Mouse (Mus musculus) limb, embryonic 14.5 days (tissue): ENCODE results near the gene Cdh4. TPM values are rescaled to one million over a fixed set of nuclear protein-coding genes. Genes with fewer than 3 reads are reported as not detected.

Experiments
- ATAC-seq: fragments of 200-750 bp; cut with Nextera tagmentation; 2 replicates; pipeline ENCODE4 v1.8.0; 2017; ENCODE audit warnings: low read depth, moderate number of reproducible peaks, moderate TSS enrichment; ENCODE audit not compliant: low FRiP score
- DNase-seq: peaks from one replicate; pipeline ENCODE4 v3.0.0-alpha.2; 2015; ENCODE audit warnings: low spot score
- H3K27ac ChIP-seq: fragments of 300-500 bp; sonication (generic); replicated peaks from 2 replicates; pipeline ENCODE4 v1.5.1; 2014; ENCODE audit warnings: low read depth, mild to moderate bottlenecking, low read length, moderate library complexity, mixed read lengths
- H3K27me3 ChIP-seq: fragments of 300-500 bp; sonication (generic); 2 replicates; pipeline ENCODE4 v1.6.1; 2014; ENCODE audit warnings: low read length, mixed read lengths; ENCODE audit not compliant: control insufficient read depth, insufficient read depth
- H3K36me3 ChIP-seq: fragments of 300-500 bp; sonication (generic); 2 replicates; pipeline ENCODE4 v1.6.1; 2014; ENCODE audit warnings: mild to moderate bottlenecking, low read length, moderate library complexity, mixed read lengths; ENCODE audit not compliant: control insufficient read depth, insufficient read depth
- H3K4me1 ChIP-seq: fragments of 300-500 bp; sonication (generic); 2 replicates; pipeline ENCODE4 v1.6.1; 2014; ENCODE audit warnings: antibody characterized with exemption, low read length, mixed read lengths; ENCODE audit not compliant: control insufficient read depth, insufficient read depth
- H3K4me2 ChIP-seq: fragments of 300-500 bp; sonication (generic); replicated peaks from 2 replicates; pipeline ENCODE4 v1.6.1; 2014; ENCODE audit warnings: low read depth, mild to moderate bottlenecking, low read length, moderate library complexity; ENCODE audit not compliant: severe bottlenecking
- H3K4me3 ChIP-seq: fragments of 300-500 bp; sonication (generic); replicated peaks from 2 replicates; pipeline ENCODE4 v1.5.1; 2014; ENCODE audit warnings: low read length
- H3K9ac ChIP-seq: fragments of 300-500 bp; sonication (generic); 2 replicates; pipeline ENCODE4 v1.6.1; 2014; ENCODE audit warnings: mild to moderate bottlenecking, low read depth, low read length, moderate library complexity; ENCODE audit not compliant: severe bottlenecking
- H3K9me3 ChIP-seq: fragments of 300-500 bp; sonication (generic); 2 replicates; pipeline ENCODE4 v1.6.1; 2016; ENCODE audit warnings: low read length; ENCODE audit not compliant: control insufficient read depth
- POLR2A ChIP-seq: fragments of 200-500 bp; IDR thresholded peaks from 2 replicates; pipeline ENCODE4 v1.8.0; 2012; ENCODE audit warnings: inconsistent platforms, mild to moderate bottlenecking, moderate library complexity, borderline replicate concordance; ENCODE audit not compliant: insufficient read depth, insufficient read length; ENCODE audit errors: extremely low read depth
- WGBS: fragments of 180-500 bp; shearing (Covaris S2); extraction: QIAGEN DNeasy Blood & Tissue Kit; methylation state at CpG from one replicate; pipeline ENCODE4 v1.1.7; 2014; 5-methylcytosine and 5-hydroxymethylcytosine counted together
- polyA plus RNA-seq, 2 experiments: library from polyadenylated mRNA; depleted of rRNA in 1 of 2; stranded (reverse) in 1 of 2; unstranded in 1 of 2; fragments of >200 nt; fragmentation: Nextera tagmentation in 1 of 2; extraction: Ambion mirVana in 1 of 2; gene quantifications; 2 replicates each; pipeline versions ENCODE4 v1.2.1 to v1.2.3; 2012 to 2014

Cdh4 gene
- polyA plus RNA-seq, 2 experiments = 7.5 to 9.0 TPM

DNA sequence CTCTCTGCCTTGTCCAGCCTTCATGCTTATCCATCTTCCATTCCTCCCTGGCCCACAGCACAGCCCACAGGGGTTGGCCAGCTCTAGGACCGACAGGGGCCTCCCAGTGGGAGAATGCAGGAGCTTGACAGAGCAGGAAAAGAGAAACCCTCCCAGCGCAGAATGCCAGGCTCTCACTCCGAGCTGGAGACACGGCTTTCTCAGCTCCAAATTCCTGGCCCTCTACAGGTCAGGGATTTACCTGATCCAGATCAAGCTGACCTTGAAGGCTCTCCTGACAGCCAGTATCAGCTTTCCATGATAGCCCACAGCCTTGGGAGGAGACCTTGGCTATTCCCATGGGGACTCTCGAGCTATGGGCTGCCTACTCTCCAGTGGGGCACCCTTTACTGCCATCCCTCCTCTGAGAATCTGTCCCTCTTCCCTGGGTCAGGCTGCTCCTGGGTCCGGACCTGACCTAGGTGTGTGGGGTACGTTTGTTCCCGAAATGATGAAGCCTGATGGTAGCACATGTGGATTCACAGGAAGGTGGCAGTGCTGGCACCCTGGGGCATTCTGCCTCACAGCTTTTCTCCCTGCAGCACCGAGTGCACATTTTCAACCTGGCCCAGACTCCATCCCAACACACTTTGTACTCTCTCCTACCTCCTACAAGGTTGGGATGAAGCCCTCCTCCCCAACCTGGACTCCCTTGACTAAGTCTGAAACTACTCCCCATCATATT lies 319.6 kb downstream of the Cdh4 start:
- DNase-seq (no peak), ATAC-seq (no peak)
- no peak overlapping the region for H3K4me2 ChIP-seq
- WGBS = 53% methylated on average over 9 of the region's 9 CpGs
- no peak overlapping the region for H3K4me3 ChIP-seq
- no peaks in the 10 kb centered on the region for H3K9me3 ChIP-seq
- H3K4me1 ChIP-seq = peaks cover 7% of the 10 kb centered on the region; the same call in 1 of the 2 replicates
- no peak for TF ChIP-seq POLR2A
- H3K27me3 ChIP-seq = peaks cover 9% of the 10 kb centered on the region; the same call in 1 of the 2 replicates
- H3K27ac ChIP-seq = no peak overlapping the region
- no peak overlapping the region for H3K9ac ChIP-seq
- H3K36me3 ChIP-seq = no peaks in the 10 kb centered on the region

DNA sequence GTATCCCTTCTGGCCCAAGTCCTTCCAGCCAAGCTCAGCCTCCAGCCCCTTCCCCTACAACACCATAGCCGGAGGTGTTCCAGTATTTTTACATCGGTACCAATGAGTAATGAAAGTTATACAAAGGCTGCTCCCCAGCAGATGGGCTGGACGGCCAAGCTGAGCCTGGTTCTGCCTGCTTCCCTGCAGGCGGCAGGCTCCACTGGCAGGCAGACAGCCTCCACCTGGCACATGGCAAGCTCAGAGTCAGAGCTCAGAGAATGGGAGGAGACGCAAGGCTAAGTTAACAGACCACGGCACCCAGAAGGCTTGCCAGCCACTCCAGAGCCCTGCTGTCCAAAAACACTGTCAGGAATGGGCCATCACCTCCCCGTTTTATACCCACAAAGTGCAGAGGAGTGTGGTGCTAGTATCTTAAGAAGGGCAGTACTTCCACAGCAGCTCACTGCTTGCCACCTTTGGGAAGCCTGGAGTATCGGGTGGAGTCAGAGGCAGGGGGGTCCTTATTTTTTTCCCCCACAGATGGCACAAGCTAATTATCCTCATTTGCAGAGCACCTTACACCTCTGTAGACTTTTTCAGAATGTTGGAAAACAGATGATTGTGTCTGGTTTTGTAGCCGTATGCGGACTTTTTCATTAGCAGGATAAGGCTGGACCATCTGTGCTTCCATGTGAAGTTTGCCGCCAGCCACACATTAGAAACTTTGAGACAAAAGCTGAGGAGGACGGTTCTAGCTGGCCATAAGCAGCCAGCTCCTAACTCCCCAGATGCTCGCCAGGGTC lies 320.5 kb downstream of the Cdh4 start:
- no peak for ATAC-seq
- TF ChIP-seq POLR2A = no peak
- WGBS = 53% methylated on average over 13 of the region's 13 CpGs

DNA sequence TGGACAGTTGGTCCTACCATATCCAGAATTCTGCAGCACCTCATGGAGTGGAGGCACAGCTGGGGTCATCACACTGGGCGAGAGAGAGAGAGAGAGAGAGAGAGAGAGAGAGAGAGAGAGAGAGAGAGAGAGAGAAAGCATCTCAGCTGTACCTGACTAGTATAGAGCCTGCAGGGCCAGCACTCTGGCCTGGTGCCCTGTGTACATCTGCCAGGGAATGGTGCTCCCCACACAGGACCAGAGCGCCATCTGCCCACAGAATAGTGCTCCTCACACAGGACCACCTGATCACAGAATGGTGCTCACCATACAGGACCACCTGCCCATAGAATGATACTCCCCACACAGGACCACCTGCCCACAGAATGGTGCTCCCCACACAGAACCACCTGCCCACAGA lies 322.2 kb downstream of the Cdh4 start:
- TF ChIP-seq POLR2A = no peak
- no peak for DNase-seq
- no peak overlapping the region for H3K9ac ChIP-seq
- no peaks in the 10 kb centered on the region for H3K9me3 ChIP-seq
- H3K36me3 ChIP-seq = no peaks in the 10 kb centered on the region
- H3K27ac ChIP-seq = no peak overlapping the region
- ATAC-seq = no peak
- no peak overlapping the region for H3K4me2 ChIP-seq
- peaks cover 14% of the 10 kb centered on the region for H3K4me1 ChIP-seq
- H3K27me3 ChIP-seq = peaks cover 13% of the 10 kb centered on the region; the same call in 1 of the 2 replicates
- H3K4me3 ChIP-seq = no peak overlapping the region
- 91% methylated on average over 2 of the region's 2 CpGs for WGBS

More for the DNA sequence above, 320.5 kb downstream of the Cdh4 start:
- H3K27ac ChIP-seq = no peak overlapping the region
- DNase-seq = no peak
- no peaks in the 10 kb centered on the region for H3K36me3 ChIP-seq
- peaks cover 9% of the 10 kb centered on the region; the same call in 1 of the 2 replicates for H3K27me3 ChIP-seq
- H3K9ac ChIP-seq = no peak overlapping the region
- H3K4me2 ChIP-seq = no peak overlapping the region
- no peak overlapping the region for H3K4me3 ChIP-seq
- no peaks in the 10 kb centered on the region for H3K9me3 ChIP-seq
- peaks cover 7% of the 10 kb centered on the region; the same call in 1 of the 2 replicates for H3K4me1 ChIP-seq

DNA sequence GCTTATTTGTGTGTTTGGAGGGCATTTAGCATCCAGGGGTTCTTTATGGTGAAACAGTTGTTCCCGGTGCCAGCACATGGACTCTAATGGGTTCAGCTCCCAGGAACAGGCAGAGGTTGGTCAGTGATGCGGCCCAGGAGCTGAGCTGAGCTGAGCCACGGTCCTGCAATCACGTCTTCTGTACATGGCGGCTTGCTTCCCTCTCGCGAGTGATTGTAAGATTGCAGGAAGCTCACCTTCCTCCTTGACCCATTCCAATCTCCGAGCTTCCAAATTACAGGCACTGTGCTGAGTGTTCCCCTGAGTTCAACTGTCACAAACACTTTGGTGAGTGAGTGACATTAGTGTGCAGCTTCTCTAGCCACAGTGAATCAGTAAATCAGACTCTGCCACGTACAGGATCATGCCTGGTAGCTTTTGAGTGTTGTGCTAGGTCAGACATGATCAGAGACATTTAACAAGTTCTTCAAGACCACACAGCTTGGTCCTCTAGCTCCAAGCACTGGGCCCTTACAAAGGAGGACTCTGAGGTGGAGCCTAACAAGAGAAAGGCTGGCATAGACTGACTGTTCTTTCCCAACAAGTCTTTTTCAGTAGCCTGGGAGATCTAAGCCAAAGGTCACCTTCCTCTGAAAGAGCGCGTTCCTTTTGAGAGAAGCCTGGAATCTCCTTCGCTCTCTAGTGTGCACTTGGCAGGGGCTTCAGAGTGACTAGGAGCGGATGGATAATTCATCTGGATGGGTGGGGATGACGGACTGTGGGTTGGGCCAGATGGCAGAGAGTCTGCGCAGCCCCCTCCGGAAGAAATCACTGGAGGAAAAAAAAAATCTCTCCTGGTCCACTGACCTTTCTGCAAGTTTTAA lies 324.7 kb downstream of the Cdh4 start:
- H3K4me3 ChIP-seq = no peak overlapping the region
- no peak overlapping the region for H3K4me2 ChIP-seq
- DNase-seq (no peak), ATAC-seq (no peak)
- peaks cover 13% of the 10 kb centered on the region; the same call in 1 of the 2 replicates for H3K27me3 ChIP-seq
- H3K9me3 ChIP-seq = no peaks in the 10 kb centered on the region
- H3K4me1 ChIP-seq = peaks cover 16% of the 10 kb centered on the region
- no peak overlapping the region for H3K9ac ChIP-seq
- no peaks in the 10 kb centered on the region for H3K36me3 ChIP-seq
- WGBS = 28% methylated on average over 16 of the region's 16 CpGs
- H3K27ac ChIP-seq = no peak overlapping the region
- no peak for TF ChIP-seq POLR2A

DNA sequence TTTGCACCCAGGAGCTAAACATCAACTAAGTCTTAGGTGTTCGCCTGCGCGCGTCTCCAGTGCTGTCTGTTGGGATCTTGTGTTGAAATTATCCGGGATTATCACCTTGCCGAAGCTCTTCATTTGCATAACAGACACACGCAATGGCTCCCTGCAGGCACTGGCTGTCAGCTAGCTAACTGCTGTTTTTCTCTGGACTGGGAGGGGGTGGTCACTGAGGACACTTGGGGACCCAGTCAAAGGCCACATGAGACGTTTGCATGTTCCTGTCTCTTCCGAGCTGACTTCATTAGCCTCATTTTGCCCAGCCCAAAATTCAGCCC lies 325.3 kb downstream of the Cdh4 start:
- no peak for TF ChIP-seq POLR2A
- Histone ChIP-seq H3K9ac (no peak overlapping the region), H3K36me3 (no peaks in the 10 kb centered on the region), H3K4me3 (no peak overlapping the region), H3K27ac (no peak overlapping the region), H3K4me1 (peaks cover 13% of the 10 kb centered on the region), H3K4me2 (no peak overlapping the region), H3K27me3 (peaks cover 13% of the 10 kb centered on the region; the same call in 1 of the 2 replicates), H3K9me3 (no peaks in the 10 kb centered on the region)
- ATAC-seq (no peak), DNase-seq (no peak)
- WGBS = 15% methylated on average over 9 of the region's 9 CpGs
